Mouse (Mus musculus) ES-E14 (cell line): ENCODE measurements at regions not wholly inside any gene's neighbourhood (a gene's known extent, or its start where the extent isn't known, plus 50 kb on each side); places are given as distances from the start of the nearest gene placed in this dataset.

Experiments
- DNase-seq: peaks from one replicate; pipeline ENCODE4 v3.0.0-alpha.2; 2013; ENCODE audit warnings: low read depth, low spot score
- H3K27ac ChIP-seq: 2 replicates; pipeline ENCODE4 v1.5.1; 2012; ENCODE audit warnings: low read depth, mild to moderate bottlenecking, low read length, moderate library complexity, mixed read lengths; ENCODE audit not compliant: poor library complexity, insufficient read depth, severe bottlenecking
- H3K36me3 ChIP-seq: 2 replicates; pipeline ENCODE4 v1.6.1; 2012; ENCODE audit warnings: mild to moderate bottlenecking, low read length, moderate library complexity, mixed read lengths; ENCODE audit not compliant: control insufficient read depth, poor library complexity, insufficient read depth, severe bottlenecking
- H3K4me1 ChIP-seq, 2 experiments: fragments of 150-350 bp in 1 of 2; sonication (generic) in 1 of 2; 2 replicates each; pipeline ENCODE4 v1.6.1; 2012; ENCODE audit warnings: low read length in 2 of 2, mild to moderate bottlenecking in 1 of 2, mixed read lengths in 1 of 2; ENCODE audit not compliant: control insufficient read depth in 2 of 2, insufficient read depth in 2 of 2, poor library complexity in 1 of 2
- H3K4me3 ChIP-seq, 2 experiments: fragments of 150-350 bp in 1 of 2; sonication (generic) in 1 of 2; 2 replicates each; pipeline ENCODE4 v1.5.1; 2012; ENCODE audit warnings: low read length in 2 of 2, low read depth in 1 of 2, mild to moderate bottlenecking in 1 of 2, mixed read lengths in 1 of 2; ENCODE audit not compliant: insufficient read depth in 1 of 2, poor library complexity in 1 of 2, severe bottlenecking in 1 of 2
- H3K9ac ChIP-seq: 2 replicates; pipeline ENCODE4 v1.6.1; 2012; ENCODE audit warnings: low read depth, mild to moderate bottlenecking, low read length, mixed read lengths; ENCODE audit not compliant: poor library complexity, insufficient read depth, severe bottlenecking
- H3K9me3 ChIP-seq: fragments of 150-350 bp; sonication (generic); 2 replicates; pipeline ENCODE4 v1.6.1; 2012; ENCODE audit warnings: low read depth, mild to moderate bottlenecking, low read length; ENCODE audit not compliant: control insufficient read depth, insufficient read depth
- CHD2 ChIP-seq: IDR thresholded peaks from 2 replicates; pipeline ENCODE4 v1.6.1; 2014; ENCODE audit warnings: mild to moderate bottlenecking, low read depth, low read length, inconsistent platforms
- HCFC1 ChIP-seq: IDR thresholded peaks from 2 replicates; pipeline ENCODE4 v1.6.1; 2012; ENCODE audit warnings: low read length, inconsistent platforms, borderline replicate concordance; ENCODE audit not compliant: insufficient read depth
- MAFK ChIP-seq: IDR thresholded peaks from 2 replicates; pipeline ENCODE4 v1.6.1; 2014; ENCODE audit warnings: mild to moderate bottlenecking, low read depth, low read length, inconsistent platforms; ENCODE audit not compliant: insufficient read depth
- ZC3H11A ChIP-seq: IDR thresholded peaks from 2 replicates; pipeline ENCODE4 v1.6.1; 2012; ENCODE audit warnings: low read depth, mild to moderate bottlenecking, inconsistent platforms, low read length, borderline replicate concordance
- ZNF384 ChIP-seq: IDR thresholded peaks from 2 replicates; pipeline ENCODE4 v1.6.1; 2012; ENCODE audit warnings: low read depth, low read length, inconsistent platforms
- in situ Hi-C, 2 experiments: fragments of 600-800 bp; cut with MboI; formaldehyde crosslinking; loops; one replicate each; pipeline ENCODE4 v1.15.1; 2025; ENCODE audit warnings: low sequenced_read_pairs in 2 of 2, inconsistent platforms in 1 of 2; ENCODE audit not compliant: unreplicated experiment in 2 of 2

DNA sequence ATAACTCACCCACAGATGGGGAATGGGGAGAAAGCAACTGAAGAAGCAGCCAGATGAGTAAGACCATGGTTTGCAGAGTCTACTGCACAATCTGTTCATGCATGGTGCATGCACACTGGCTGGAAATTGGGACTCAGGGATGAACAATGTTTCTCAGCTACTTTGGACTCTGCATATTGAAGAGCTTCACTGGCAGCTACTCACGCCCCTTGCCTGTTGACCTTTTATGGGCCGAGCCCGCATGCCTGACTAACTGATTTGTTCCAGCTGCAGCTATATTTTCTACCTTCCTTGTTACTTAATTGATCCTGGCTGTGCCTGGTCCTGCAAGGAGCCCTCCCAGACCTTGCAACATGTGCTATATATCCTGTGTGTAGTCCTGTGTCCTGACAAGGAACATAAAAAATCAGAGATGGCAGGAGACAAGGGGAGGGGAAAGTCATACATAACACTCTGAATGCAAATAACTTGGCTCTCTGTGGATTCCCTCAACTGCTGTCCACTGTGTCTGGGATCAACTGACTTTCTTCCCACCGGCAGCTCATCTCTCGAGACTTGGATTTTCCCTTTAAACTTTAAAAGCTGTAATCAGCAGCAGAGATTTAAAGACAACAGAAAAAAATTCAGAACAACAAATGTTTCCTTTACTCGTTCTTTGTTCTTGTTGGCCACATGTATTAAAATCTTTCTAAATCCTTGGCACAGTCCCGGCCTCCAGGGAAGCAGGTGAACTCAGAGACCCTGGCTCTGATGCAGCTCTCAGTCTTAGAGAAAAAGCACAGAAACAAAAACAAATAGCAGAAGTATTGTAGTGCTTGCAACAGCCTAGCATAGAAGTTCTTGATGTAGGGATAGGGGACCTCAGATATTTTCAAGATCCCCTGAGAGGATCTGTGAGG is 143.8 kb upstream of the Ldb2 start:
- no peak overlapping the region for H3K9ac ChIP-seq
- H3K9me3 ChIP-seq, result no peaks in the 10 kb centered on the region
- in situ Hi-C loops, result no loop called here
- no peak for DNase-seq
- no peak for TF ChIP-seq HCFC1
- TF ChIP-seq ZNF384, result no peak
- TF ChIP-seq ZC3H11A, result no peak
- TF ChIP-seq CHD2, result no peak
- no peak for TF ChIP-seq MAFK
- H3K36me3 ChIP-seq, result no peaks in the 10 kb centered on the region
- H3K27ac ChIP-seq, result no peak overlapping the region
- no peak overlapping the region for H3K4me3 ChIP-seq
- H3K4me1 ChIP-seq, result no peaks in the 10 kb centered on the region

DNA sequence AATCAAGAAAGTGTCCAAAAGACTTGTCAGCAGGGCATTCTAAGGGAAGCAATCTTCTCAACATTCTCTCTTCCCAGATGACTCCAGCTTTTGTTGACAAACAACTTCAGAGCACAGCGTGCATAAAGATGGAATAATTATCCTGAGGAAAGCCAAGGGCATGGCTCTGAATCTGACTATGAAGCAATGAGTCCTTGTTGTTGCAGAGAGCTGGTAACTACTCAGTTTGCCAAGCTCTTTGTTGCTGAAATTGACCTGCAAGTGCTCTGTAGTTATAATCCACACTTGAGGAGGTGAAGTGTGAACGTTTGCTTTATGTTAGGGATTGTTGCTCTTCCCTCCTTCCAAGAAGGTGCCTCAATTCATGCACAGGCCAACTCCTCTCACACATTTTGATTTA is 143.1 kb upstream of the Ldb2 start:
- Histone ChIP-seq H3K9me3 (no peaks in the 10 kb centered on the region), H3K27ac (no peak overlapping the region), H3K36me3 (no peaks in the 10 kb centered on the region), H3K4me3 (no peak overlapping the region), H3K9ac (no peak overlapping the region), H3K4me1 (no peaks in the 10 kb centered on the region)
- in situ Hi-C loops, result no loop called here
- TF ChIP-seq MAFK (no peak), CHD2 (no peak), ZNF384 (no peak), ZC3H11A (no peak), HCFC1 (no peak)
- DNase-seq, result no peak

DNA sequence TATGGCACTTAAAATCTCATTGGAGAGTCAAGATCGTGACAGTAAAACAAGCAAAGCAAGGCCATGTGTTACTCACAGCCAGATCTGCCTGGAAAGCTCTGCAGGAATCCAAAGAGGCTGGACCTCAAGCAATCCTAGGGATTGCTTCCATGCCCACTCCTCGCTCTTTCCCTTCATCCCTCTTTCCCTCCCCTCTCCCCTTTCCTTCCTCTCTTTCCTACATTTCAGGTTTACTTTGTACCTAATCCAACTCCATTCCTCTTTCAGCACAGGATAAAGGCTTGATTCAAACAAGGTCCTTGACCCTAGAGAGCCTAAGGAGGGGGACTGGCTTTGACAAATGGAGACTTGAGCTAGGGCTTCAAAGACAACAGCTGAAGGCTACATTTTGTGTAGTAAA is 126.0 kb upstream of the Ldb2 start:
- Histone ChIP-seq H3K27ac (no peak overlapping the region), H3K9me3 (no peaks in the 10 kb centered on the region), H3K4me1 (no peaks in the 10 kb centered on the region), H3K36me3 (no peaks in the 10 kb centered on the region), H3K4me3 (no peak overlapping the region), H3K9ac (no peak overlapping the region)
- no peak for DNase-seq
- no peak for TF ChIP-seq CHD2
- no peak for TF ChIP-seq ZNF384
- TF ChIP-seq ZC3H11A, result no peak
- TF ChIP-seq HCFC1, result no peak
- TF ChIP-seq MAFK, result no peak
- in situ Hi-C loops, result no loop called here

DNA sequence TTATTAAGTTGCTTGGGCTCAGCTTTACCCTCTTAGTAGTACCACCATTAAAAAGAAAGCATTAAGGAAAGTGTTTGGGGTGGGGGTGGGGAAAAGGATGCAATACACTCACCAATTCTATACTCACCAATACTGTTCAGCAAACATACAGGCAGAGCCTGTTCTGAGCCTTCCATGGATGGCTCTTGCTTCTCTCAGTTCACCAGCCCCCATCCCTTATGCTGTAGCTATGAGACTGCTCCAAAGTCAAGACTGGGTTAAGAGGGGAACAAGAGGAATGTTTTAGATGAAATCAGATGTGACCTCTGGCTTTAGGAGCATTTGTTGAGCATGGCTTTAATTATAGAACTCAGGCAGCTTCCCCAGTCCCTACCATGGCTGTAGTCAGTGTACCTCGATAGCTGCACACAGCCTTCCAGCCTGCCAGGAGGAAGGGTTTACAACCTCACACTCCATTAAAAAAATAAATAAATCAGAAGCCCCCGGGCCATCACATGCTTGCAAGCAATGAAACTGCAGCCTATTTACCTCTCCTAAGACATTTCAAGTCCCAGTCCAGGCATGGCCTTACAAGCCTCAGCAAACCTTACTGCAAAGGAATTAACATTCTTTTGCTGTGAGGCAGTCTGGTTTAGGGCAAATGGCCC is 122.8 kb upstream of the Ldb2 start:
- Histone ChIP-seq H3K27ac (no peak overlapping the region), H3K9me3 (no peaks in the 10 kb centered on the region), H3K36me3 (no peaks in the 10 kb centered on the region), H3K9ac (no peak overlapping the region), H3K4me3 (no peak overlapping the region), H3K4me1 (no peaks in the 10 kb centered on the region)
- in situ Hi-C loops, result no loop called here
- no peak for TF ChIP-seq MAFK
- no peak for TF ChIP-seq CHD2
- TF ChIP-seq ZNF384, result no peak
- TF ChIP-seq ZC3H11A, result no peak
- no peak for TF ChIP-seq HCFC1
- DNase-seq, result no peak
